Mouse (Mus musculus) regulatory T cell (primary cell): ENCODE data around the gene Col27a1.

ENCODE experiments used
- in situ Hi-C: fragments of 300-600 bp; cut with MboI, MseI; formaldehyde crosslinking; loops from one replicate; pipeline ENCODE4 v1.15.1; 2025; ENCODE audit warnings: high pct_unique_total_duplicates

Col27a1 gene

GRCm38 (mm10) chr4:63371890-63372289 lies 158.1 kb downstream of the Col27a1 start:
- in situ Hi-C loops, result loop anchor here (5.0 kb wide), 1 partner anchor 35 kb away; no protein-coding TSS in a partner anchor

- in situ Hi-C loops, result loop anchor here (5.0 kb wide), 1 partner anchor 34 kb away; no protein-coding TSS in a partner anchor
These were observed 159.6 kb downstream of the Col27a1 start for GRCm38 (mm10) chr4:63373404-63373803.

- in situ Hi-C loops, result loop anchor here (5.0 kb wide), 1 partner anchor 33 kb away; no protein-coding TSS in a partner anchor
These were observed 160.5 kb downstream of the Col27a1 start for GRCm38 (mm10) chr4:63374331-63374730.

GRCm38 (mm10) chr4:63375367-63375766 lies 161.6 kb downstream of the Col27a1 start:
- in situ Hi-C loops, result loop anchor here (25.0 kb wide), 1 partner anchor 888 kb away; the partner anchor contains the start of gene Bspry

GRCm38 (mm10) chr4:63377483-63377882 lies 163.7 kb downstream of the Col27a1 start:
- in situ Hi-C loops, result loop anchor here (25.0 kb wide), 1 partner anchor 890 kb away; the partner anchor contains the start of gene Bspry

GRCm38 (mm10) chr4:63382676-63383369 lies 169.0 kb downstream of the Col27a1 start:
- in situ Hi-C loops, result loop anchor here (25.0 kb wide), 1 partner anchor 896 kb away; the partner anchor contains the start of gene Bspry

- in situ Hi-C loops, result loop anchor here (25.0 kb wide), 1 partner anchor 896 kb away; the partner anchor contains the start of gene Bspry
These were observed 169.7 kb downstream of the Col27a1 start for GRCm38 (mm10) chr4:63383474-63383873.

GRCm38 (mm10) chr4:63384262-63384661 lies 170.5 kb downstream of the Col27a1 start:
- in situ Hi-C loops, result loop anchor here (25.0 kb wide), 1 partner anchor 897 kb away; the partner anchor contains the start of gene Bspry
